Mouse (Mus musculus): ENCODE measurements at regions not wholly inside any gene's neighbourhood (a gene's known extent, or its start where the extent isn't known, plus 50 kb on each side); places are given as distances from the start of the nearest gene placed in this dataset.

DNA sequence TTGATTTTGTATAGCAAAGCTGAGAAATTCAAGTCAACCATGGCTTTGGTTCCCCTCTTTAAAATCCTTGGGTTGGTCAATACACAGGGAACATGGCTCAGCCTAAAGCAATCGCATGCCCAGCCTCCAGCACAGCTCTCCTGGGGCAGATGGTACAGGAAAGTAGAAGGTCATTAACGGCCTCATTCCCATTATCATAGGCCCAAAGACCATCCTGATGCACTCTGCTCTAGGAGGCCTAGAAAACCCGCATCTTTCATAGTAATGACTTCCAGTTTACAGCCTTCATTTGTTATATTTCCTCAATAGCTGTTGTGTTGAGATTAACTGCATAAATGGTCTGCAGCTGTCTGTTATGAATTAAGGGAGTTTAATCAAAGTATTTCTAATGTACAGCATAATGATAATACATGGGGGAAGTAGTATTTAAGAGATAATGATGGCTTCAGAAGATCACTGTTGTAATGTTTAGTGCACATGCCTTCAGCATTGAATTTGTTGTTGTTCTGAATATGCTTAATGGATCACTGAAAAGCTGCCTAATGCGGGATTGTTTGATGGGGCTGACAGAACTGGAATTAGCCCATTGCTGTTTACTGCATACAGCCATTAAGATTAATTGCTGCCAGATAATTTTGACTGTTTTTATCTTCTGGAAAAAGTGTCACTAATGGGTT is 329.8 kb upstream of the Pou3f3 start:
- TF ChIP-seq POLR2A (IDR thresholded peaks at IDR 0.05; ENCODE audit: low read depth, low read length) (no peak), CTCF (IDR thresholded peaks at IDR 0.05; ENCODE audit: extremely low read depth, insufficient read length, insufficient replicate concordance, low read depth, low read length) (no peak)

Measured in small intestine, adult 2 months (tissue).